Mouse (Mus musculus): ENCODE results near the gene Cer1. TPM values are rescaled to one million over a fixed set of nuclear protein-coding genes. Genes with fewer than 3 reads are reported as not detected.

Cer1 gene
- total RNA-seq (2014; fragmentation: Nextera tagmentation), result not detected in 2 replicates
- 0.06 TPM in 1 of 2 replicates, not detected in the other for total RNA-seq (2017)
- polyA plus RNA-seq (2012), result not detected in 2 replicates

DNA sequence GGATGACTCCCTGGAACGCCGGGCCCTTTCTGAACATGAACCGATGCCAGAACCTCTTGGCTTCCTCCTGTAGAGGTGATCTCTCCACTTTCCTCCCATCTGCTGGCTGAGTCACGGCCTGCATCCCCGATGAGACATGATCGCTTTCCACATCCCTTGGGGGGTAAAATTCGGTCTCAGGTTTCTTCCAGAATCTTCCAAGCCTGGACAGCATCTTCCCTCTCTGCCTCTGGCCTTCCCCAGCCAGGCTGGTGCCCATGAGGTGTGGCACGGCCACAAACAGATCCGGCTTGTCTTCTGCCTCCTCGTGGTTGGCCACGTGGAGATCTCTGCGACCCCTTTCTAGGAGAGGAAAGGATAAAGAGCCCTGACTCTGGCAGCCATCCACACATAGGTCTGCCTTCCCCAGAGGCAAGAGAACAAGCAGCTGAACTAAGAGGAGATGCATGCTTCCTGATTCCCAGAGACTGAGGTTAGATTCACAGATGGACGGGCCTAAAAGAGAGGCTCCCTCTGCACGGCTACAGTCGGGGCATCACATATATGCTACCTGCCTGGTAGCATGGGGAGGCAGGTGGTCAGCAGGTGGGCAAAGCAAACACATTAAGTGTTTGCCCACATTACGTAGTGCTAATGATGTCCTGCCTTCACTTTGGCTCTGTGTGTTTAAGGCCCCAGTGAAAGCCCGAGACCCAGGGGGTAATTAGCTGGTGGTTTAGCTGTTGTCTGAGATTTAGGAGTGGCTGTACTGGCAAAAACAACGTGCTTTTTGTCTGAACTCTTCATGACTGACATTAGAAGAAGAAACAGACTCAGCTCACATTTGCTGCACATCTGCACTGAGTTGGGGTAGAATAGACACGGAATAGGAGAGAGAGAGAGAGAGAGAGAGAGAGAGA lies at the start of gene Cer1:
TSS of gene Cer1 (minus strand) at position 513 of the 899 bp plus-strand sequence.
- Histone ChIP-seq H3K4me3 (ENCODE audit: low read depth, low read length) (no peak within 1 kb of the TSS), H3K4me1 (ENCODE audit: insufficient read depth, low read depth, low read length) (no peaks in the 10 kb centered on the region), H3K9me3 (replicated peaks) (no peaks in the 10 kb centered on the region; the same call in 1 of the 2 replicates), H3K27me3 (ENCODE audit: insufficient read depth, low read length) (peaks cover 2% of the 10 kb centered on the region; the same call in 1 of the 2 replicates), H3K36me3 (replicated peaks) (no peaks in the 10 kb centered on the region)
- ATAC-seq (ENCODE audit: extremely low read depth, insufficient number of reproducible peaks, low FRiP score, poor library complexity, severe bottlenecking), result no peak
- no peak for DNase-seq (ENCODE audit: low spot score)
- TF ChIP-seq TAL1 (conservative IDR thresholded peaks at IDR 0.05; ENCODE audit: low read depth, low read length) (no peak), GATA2 (IDR thresholded peaks at IDR 0.05; ENCODE audit: borderline replicate concordance, low read depth, low read length) (no peak), CTCF (IDR thresholded peaks at IDR 0.05; ENCODE audit: low read depth, low read length) (no peak), GATA1 (IDR thresholded peaks at IDR 0.05; ENCODE audit: borderline replicate concordance, low read length) (no peak), POLR2AphosphoS5 (IDR thresholded peaks at IDR 0.05; ENCODE audit: insufficient replicate concordance, low read depth, low read length) (no peak)

- ATAC-seq (ENCODE audit: extremely low read depth, insufficient number of reproducible peaks, low FRiP score, poor library complexity, severe bottlenecking) (no peak), DNase-seq (ENCODE audit: low spot score) (no peak)
- Histone ChIP-seq H3K4me1 (ENCODE audit: insufficient read depth, low read depth, low read length) (no peaks in the 10 kb centered on the region), H3K36me3 (replicated peaks) (no peaks in the 10 kb centered on the region), H3K9me3 (replicated peaks) (peaks cover 16% of the 10 kb centered on the region), H3K27me3 (ENCODE audit: insufficient read depth, low read length) (no peaks in the 10 kb centered on the region), H3K4me3 (ENCODE audit: low read depth, low read length) (no peak overlapping the region)
- TF ChIP-seq GATA1 (IDR thresholded peaks at IDR 0.05; ENCODE audit: borderline replicate concordance, low read length) (no peak), POLR2AphosphoS5 (IDR thresholded peaks at IDR 0.05; ENCODE audit: insufficient replicate concordance, low read depth, low read length) (no peak), TAL1 (conservative IDR thresholded peaks at IDR 0.05; ENCODE audit: low read depth, low read length) (no peak), GATA2 (IDR thresholded peaks at IDR 0.05; ENCODE audit: borderline replicate concordance, low read depth, low read length) (no peak), CTCF (IDR thresholded peaks at IDR 0.05; ENCODE audit: low read depth, low read length) (no peak)
Observed at GRCm38 (mm10) chr4:82934308-82934707, 49.4 kb upstream of the Cer1 start.

- Histone ChIP-seq H3K36me3 (replicated peaks) (no peaks in the 10 kb centered on the region), H3K27me3 (ENCODE audit: insufficient read depth, low read length) (no peaks in the 10 kb centered on the region), H3K4me3 (ENCODE audit: low read depth, low read length) (no peak overlapping the region), H3K4me1 (ENCODE audit: insufficient read depth, low read depth, low read length) (no peaks in the 10 kb centered on the region), H3K9me3 (replicated peaks) (peaks cover 15% of the 10 kb centered on the region)
- ATAC-seq (ENCODE audit: extremely low read depth, insufficient number of reproducible peaks, low FRiP score, poor library complexity, severe bottlenecking) (no peak), DNase-seq (ENCODE audit: low spot score) (no peak)
- TF ChIP-seq TAL1 (conservative IDR thresholded peaks at IDR 0.05; ENCODE audit: low read depth, low read length) (no peak), GATA2 (IDR thresholded peaks at IDR 0.05; ENCODE audit: borderline replicate concordance, low read depth, low read length) (no peak), CTCF (IDR thresholded peaks at IDR 0.05; ENCODE audit: low read depth, low read length) (0 out of 2 replicates have a peak, but pooled peaks have one; percentile 19), GATA1 (IDR thresholded peaks at IDR 0.05; ENCODE audit: borderline replicate concordance, low read length) (no peak)
Observed at GRCm38 (mm10) chr4:82933698-82934210, 48.8 kb upstream of the Cer1 start.

GRCm38 (mm10) chr4:82930079-82930478 lies 45.1 kb upstream of the Cer1 start:
- no peaks in the 10 kb centered on the region for H3K27me3 ChIP-seq (ENCODE audit: insufficient read depth, low read length)
- no peak for TF ChIP-seq CTCF (IDR thresholded peaks at IDR 0.05; ENCODE audit: low read depth, low read length)
- no peak for TF ChIP-seq TAL1 (conservative IDR thresholded peaks at IDR 0.05; ENCODE audit: low read depth, low read length)
- TF ChIP-seq POLR2AphosphoS5 (IDR thresholded peaks at IDR 0.05; ENCODE audit: insufficient replicate concordance, low read depth, low read length), result no peak
- no peak for TF ChIP-seq GATA1 (IDR thresholded peaks at IDR 0.05; ENCODE audit: borderline replicate concordance, low read length)
- no peak for TF ChIP-seq GATA2 (IDR thresholded peaks at IDR 0.05; ENCODE audit: borderline replicate concordance, low read depth, low read length)
- peaks cover 14% of the 10 kb centered on the region for H3K9me3 ChIP-seq (replicated peaks)
- H3K4me3 ChIP-seq (ENCODE audit: low read depth, low read length), result no peak overlapping the region
- no peak for ATAC-seq (ENCODE audit: extremely low read depth, insufficient number of reproducible peaks, low FRiP score, poor library complexity, severe bottlenecking)
- no peak for DNase-seq (ENCODE audit: low spot score)
- no peaks in the 10 kb centered on the region for H3K36me3 ChIP-seq (replicated peaks)
- no peaks in the 10 kb centered on the region for H3K4me1 ChIP-seq (ENCODE audit: insufficient read depth, low read depth, low read length)

- DNase-seq (ENCODE audit: low spot score) (no peak), ATAC-seq (ENCODE audit: extremely low read depth, insufficient number of reproducible peaks, low FRiP score, poor library complexity, severe bottlenecking) (no peak)
- no peaks in the 10 kb centered on the region for H3K4me1 ChIP-seq (ENCODE audit: insufficient read depth, low read depth, low read length)
- no peak for TF ChIP-seq CTCF (IDR thresholded peaks at IDR 0.05; ENCODE audit: low read depth, low read length)
- no peak for TF ChIP-seq GATA1 (IDR thresholded peaks at IDR 0.05; ENCODE audit: borderline replicate concordance, low read length)
- TF ChIP-seq GATA2 (IDR thresholded peaks at IDR 0.05; ENCODE audit: borderline replicate concordance, low read depth, low read length), result no peak
- TF ChIP-seq TAL1 (conservative IDR thresholded peaks at IDR 0.05; ENCODE audit: low read depth, low read length), result no peak
- TF ChIP-seq POLR2AphosphoS5 (IDR thresholded peaks at IDR 0.05; ENCODE audit: insufficient replicate concordance, low read depth, low read length), result no peak
- H3K27me3 ChIP-seq (ENCODE audit: insufficient read depth, low read length), result no peaks in the 10 kb centered on the region
- H3K4me3 ChIP-seq (ENCODE audit: low read depth, low read length), result no peak overlapping the region
- no peaks in the 10 kb centered on the region for H3K36me3 ChIP-seq (replicated peaks)
- H3K9me3 ChIP-seq (replicated peaks), result peaks cover 12% of the 10 kb centered on the region; the same call in 1 of the 2 replicates
Observed at GRCm38 (mm10) chr4:82921962-82922361, 37.0 kb upstream of the Cer1 start.

- peaks cover 15% of the 10 kb centered on the region; the same call in 1 of the 2 replicates for H3K9me3 ChIP-seq (replicated peaks)
- no peaks in the 10 kb centered on the region for H3K4me1 ChIP-seq (ENCODE audit: insufficient read depth, low read depth, low read length)
- TF ChIP-seq CTCF (IDR thresholded peaks at IDR 0.05; ENCODE audit: low read depth, low read length) (no peak), TAL1 (conservative IDR thresholded peaks at IDR 0.05; ENCODE audit: low read depth, low read length) (no peak), GATA2 (IDR thresholded peaks at IDR 0.05; ENCODE audit: borderline replicate concordance, low read depth, low read length) (no peak), GATA1 (IDR thresholded peaks at IDR 0.05; ENCODE audit: borderline replicate concordance, low read length) (no peak), POLR2AphosphoS5 (IDR thresholded peaks at IDR 0.05; ENCODE audit: insufficient replicate concordance, low read depth, low read length) (no peak)
- DNase-seq (ENCODE audit: low spot score) (no peak), ATAC-seq (ENCODE audit: extremely low read depth, insufficient number of reproducible peaks, low FRiP score, poor library complexity, severe bottlenecking) (no peak)
- H3K36me3 ChIP-seq (replicated peaks), result no peaks in the 10 kb centered on the region
- no peaks in the 10 kb centered on the region for H3K27me3 ChIP-seq (ENCODE audit: insufficient read depth, low read length)
- H3K4me3 ChIP-seq (ENCODE audit: low read depth, low read length), result no peak overlapping the region
Observed at GRCm38 (mm10) chr4:82918625-82919024, 33.7 kb upstream of the Cer1 start.
